Mouse (Mus musculus) embryo, embryonic 11.5 days (tissue): ENCODE results near the gene Zfp758.
"Not testable (repeated sequence)": the region's sequence is repeated elsewhere in the genome, so short reads cannot be mapped to it uniquely, and the experiment has no call there.

Source experiments
- DNase-seq: peaks from one replicate; pipeline ENCODE4 v3.0.0-alpha.2; 2012; ENCODE audit warnings: low read depth, low spot score

Gene Zfp758

GRCm38 (mm10) chr17:22361101-22361781, at the start of gene Zfp758, which contains the start of gene Zfp944:
Zfp758 (plus strand) TSS chr17:22361453.
Zfp944 (minus strand) TSS chr17:22361400.
- peak; percentile 24 for DNase-seq

- not testable (repeated sequence) for DNase-seq
Measured at GRCm38 (mm10) chr17:22314219-22314618, 47.0 kb upstream of the Zfp758 start.

- DNase-seq, result peak; percentile 86
Measured at GRCm38 (mm10) chr17:22314730-22315226, 46.5 kb upstream of the Zfp758 start, which contains the start of gene CT030661.1. CT030661.1 (minus strand) TSS chr17:22314837.

GRCm38 (mm10) chr17:22315247-22315646, 46.0 kb upstream of the Zfp758 start:
- DNase-seq, result not testable (repeated sequence)

GRCm38 (mm10) chr17:22352794-22353193, 8.5 kb upstream of the Zfp758 start:
- no peak for DNase-seq

- DNase-seq, result no peak
Measured at GRCm38 (mm10) chr17:22360572-22360971, 681 bp upstream of the Zfp758 start.

GRCm38 (mm10) chr17:22363895-22364294, 2.6 kb downstream of the Zfp758 start:
- DNase-seq, result no peak

- DNase-seq, result no peak
Measured at GRCm38 (mm10) chr17:22410756-22411155, 49.5 kb downstream of the Zfp758 start.

- peak; percentile 46 for DNase-seq
Measured at GRCm38 (mm10) chr17:22417510-22417909, 56.3 kb downstream of the Zfp758 start.

- peak; percentile 82 for DNase-seq
Measured at GRCm38 (mm10) chr17:22423952-22424617, 62.8 kb downstream of the Zfp758 start, which contains the start of gene Zfp946. Zfp946 (plus strand) TSS chr17:22424222.

- DNase-seq, result no peak
Measured at GRCm38 (mm10) chr17:22424636-22425354, 63.5 kb downstream of the Zfp758 start.
